Mouse (Mus musculus) gonadal fat pad, adult 2 months (tissue): Measurements from ENCODE around the gene Vgll4. TPM values are rescaled to one million over a fixed set of nuclear protein-coding genes. Genes with fewer than 3 reads are reported as not detected.

ENCODE experiments used
- DNase-seq: peaks from one replicate; pipeline ENCODE4 v3.0.0-alpha.2; 2012; ENCODE audit warnings: low read depth
- polyA plus RNA-seq: library from polyadenylated mRNA; depleted of rRNA; stranded (reverse); fragments of >200 nt; gene quantifications from 2 replicates; pipeline ENCODE4 v1.2.3, GENCODE M21; 2012; rRNA removed

Gene Vgll4
- polyA plus RNA-seq = 62.2 and 77.9 TPM in 2 replicates

DNA sequence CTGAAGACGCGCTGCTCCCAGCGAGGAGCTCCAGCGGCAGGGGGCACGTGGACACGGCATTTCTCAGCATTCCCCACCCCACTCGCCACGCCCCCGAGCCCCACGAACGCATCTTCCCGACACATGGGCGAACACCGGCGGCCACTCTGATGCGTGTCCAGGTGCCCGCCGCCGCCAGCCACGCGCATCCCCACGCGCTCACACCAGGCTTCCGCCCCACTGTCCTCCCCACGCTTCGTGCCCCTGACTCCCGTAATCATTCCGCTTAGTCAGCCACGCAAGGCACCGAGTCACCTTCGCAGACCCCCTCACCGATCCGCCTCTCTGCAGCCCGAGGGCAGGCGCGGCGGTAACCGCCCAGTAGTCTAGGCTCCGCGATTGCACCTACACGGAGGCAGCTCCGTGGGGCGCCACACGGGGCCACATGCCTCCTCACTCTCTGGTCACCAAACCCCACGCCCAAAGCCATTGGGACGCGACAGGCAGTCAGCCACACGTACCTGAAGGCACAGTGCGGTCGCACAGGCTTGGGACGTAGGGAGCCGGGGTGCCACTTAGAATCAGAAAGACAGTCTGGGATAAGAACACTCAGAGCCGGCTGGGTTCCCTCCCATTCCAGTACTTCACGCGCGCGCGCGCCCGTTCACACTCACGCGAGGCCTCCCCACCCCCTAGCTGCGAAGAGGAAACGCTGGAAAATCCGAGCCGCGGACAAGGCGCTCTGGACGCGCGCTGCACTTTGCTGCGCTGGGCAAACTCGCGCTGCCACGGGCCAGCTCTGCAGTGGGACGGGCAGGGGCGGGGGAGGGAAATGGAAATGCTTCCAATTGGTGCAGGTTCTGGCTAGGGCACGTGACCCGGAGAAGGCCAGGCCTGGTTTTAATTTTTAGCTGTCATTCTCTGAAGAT lies at the start of gene Vgll4:
Gene Vgll4, minus strand, starts transcription at position 782 of the 908 bp plus-strand sequence.
- no peak for DNase-seq

- no peak for DNase-seq
Measured at GRCm38 (mm10) chr6:115015461-115015860, 45.7 kb upstream of the Vgll4 start.

DNA sequence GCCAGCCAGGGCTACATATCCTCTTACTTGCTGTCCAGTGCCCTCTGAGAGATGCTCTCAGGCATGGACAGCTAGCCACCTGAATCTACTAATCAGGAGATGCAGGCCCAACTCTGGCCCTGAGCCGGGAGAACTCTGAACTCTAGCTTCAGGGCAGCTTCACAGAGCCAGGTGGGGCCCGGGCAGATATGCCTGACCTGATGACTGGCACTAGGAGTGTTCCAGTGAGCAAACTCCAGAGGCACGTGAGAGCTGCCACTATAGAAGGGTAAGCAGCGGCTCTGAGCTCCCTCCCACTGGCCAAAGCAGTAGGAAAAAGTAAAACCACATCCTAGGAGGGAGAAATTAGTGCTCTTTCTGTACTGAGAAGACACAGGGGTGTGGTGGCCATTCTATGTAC lies 43.8 kb upstream of the Vgll4 start:
- no peak for DNase-seq

GRCm38 (mm10) chr6:115011792-115012191 lies 42.0 kb upstream of the Vgll4 start:
- DNase-seq = no peak

DNA sequence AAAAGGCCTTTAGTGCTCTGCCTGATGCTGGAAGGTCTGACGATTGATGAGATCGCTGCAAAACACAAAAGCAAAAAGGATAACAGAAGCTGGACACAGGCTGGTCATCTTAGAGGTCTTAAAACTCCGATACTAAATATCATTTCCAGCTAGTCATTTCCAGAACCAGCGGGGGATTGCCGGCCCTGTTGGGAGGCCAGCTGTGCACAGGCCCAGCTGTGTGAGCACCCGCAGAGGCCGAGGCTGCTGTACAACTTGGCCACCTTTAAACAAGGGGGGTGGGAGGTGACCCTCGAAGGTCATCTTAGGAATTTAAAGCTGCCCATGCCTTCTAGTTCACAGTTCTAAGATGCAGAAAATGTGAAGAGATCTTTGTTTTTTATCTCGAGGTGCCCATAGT lies 41.0 kb upstream of the Vgll4 start:
- DNase-seq = no peak

- no peak for DNase-seq
Measured at GRCm38 (mm10) chr6:115010304-115010703, 40.5 kb upstream of the Vgll4 start.

DNA sequence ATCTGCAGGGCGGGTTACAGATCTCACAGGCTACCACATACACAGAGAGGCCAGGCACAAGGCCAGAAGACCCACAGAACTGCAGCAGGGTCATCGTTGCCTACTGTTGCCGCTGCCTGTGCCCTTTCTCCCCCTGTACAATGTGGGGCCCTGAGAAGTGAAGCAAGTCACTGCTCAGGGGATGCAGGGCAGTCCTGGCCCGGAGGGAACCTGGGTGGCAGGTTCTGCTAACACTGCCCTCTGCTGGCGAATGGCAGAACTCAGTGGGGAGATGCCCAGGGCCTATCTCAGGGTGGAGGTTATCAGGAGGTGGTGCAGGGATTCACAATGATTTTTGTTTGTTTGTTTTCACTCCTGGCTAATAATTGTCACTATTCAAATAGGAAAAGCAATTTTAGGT lies 37.9 kb upstream of the Vgll4 start:
- no peak for DNase-seq

- no peak for DNase-seq
Measured at GRCm38 (mm10) chr6:115006948-115007347, 37.2 kb upstream of the Vgll4 start.

GRCm38 (mm10) chr6:115006065-115006464 lies 36.3 kb upstream of the Vgll4 start:
- no peak for DNase-seq

GRCm38 (mm10) chr6:115005351-115005890 lies 35.6 kb upstream of the Vgll4 start:
- peak; percentile 89 for DNase-seq

DNA sequence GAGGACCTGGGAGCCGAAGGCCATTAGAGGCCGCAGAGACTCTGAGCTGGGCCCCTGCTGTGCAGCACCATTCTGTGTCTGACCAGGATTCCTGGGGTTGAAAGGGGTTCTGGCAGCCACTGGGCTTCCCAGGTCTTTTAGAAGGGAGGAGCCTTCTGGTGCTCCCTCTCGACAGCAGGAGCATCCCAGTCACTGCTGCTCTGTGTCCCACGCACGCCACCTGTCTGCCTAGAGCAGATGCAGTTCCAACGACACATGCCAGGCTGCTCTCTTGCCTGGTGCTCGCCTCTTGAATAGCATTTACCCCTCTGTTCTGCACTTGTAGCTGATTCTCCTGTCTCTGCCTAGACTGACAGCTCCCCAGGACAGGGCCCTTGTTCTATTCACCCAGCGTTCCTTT lies 34.8 kb upstream of the Vgll4 start:
- DNase-seq = no peak

- no peak for DNase-seq
Measured at GRCm38 (mm10) chr6:114998374-114999031, 28.7 kb upstream of the Vgll4 start.

DNA sequence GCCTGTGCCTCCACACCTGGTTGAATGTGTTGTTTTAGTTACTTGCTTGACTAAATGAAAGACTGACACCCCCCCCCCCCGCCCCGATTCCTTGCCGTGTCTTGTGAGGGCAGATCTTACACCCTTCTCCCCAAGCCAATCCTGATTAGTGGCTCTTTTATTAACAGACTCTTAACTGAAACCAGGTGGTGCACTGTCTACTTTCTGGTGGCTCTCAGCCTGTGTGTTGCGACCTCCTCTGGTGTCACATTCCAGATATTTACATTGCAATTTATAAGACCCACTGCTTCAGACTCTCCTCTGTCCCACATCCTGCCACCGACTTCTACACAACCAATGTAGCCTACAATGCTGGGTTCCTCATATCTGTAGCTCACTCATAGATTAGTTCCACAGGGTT lies 27.7 kb upstream of the Vgll4 start:
- no peak for DNase-seq

- DNase-seq = no peak
Measured at GRCm38 (mm10) chr6:114996910-114997309, 27.1 kb upstream of the Vgll4 start.

DNA sequence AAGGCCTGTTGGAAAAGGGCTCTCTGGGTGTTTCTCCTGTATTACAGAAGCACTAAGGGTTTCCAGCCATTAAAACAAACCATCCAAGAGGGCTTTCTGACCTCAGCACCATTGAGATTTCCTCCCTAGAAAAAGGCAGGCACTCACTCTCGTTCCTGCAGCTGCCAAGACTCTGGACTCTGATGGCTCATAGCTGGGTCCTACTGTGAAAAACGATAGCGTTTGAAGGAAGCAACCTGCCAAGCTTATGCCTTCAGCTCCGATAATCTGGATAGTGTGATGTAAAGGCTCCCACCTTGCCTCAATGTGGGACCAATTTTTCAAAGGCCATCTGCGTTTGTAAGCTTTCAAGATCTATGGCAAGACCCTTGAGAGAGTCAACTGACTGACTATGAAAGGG lies 24.3 kb upstream of the Vgll4 start:
- DNase-seq = no peak

DNA sequence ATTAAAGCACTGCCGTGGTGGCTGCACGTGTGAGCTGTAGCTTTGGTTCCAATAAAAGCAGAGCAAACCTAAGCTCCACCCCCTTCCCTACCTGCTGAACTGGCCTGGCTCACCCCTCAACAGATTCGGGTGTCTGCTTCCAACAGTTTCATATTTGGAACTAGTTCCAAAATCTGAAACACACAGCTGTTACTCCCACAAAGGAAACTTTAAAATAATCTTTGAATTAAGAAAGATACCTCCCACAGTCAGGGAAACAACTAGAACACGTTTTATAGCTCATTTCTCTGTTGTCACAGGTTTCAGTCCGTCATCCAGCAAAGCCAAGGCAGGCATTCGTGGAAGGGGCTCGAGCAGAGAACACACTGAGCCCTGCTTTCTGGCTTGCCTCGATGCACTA lies 23.9 kb upstream of the Vgll4 start:
- no peak for DNase-seq

DNA sequence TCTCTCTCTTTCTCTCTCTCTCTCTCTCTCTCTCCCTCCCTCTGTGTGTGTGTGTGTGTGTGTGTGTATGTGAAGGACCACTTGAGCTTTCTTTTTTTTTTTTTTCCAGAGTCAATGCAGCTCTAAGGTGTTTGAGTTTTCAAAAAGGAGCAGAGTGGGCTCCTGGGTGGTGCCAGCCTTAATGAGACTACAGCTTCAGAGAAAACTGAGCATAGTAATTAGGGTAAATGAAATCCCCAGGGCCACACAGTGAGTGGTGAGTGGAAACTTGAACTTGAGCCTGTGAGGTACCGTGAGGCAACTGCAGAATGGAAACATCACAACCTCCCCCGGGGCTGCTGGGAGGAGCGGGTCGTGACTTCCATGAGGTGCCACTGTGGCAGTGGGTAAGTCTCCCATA lies 22.1 kb upstream of the Vgll4 start:
- DNase-seq = no peak

DNA sequence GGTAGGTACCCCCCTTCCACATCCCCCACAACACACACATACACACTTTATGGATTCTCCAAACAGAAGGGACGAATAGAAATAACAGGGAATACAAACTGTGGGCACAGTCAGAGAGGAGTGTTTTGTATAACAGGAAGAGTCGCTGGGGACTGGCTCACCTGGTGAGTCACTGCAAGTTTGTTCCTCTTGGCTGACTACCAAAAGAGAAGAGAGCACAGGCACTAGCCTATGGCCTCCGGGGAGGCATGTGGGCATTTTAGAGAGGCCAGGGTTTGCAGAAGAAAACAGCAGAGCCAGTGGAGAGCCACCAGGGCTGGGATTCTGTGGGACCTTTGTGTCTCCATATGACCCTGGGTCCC lies 18.8 kb upstream of the Vgll4 start:
- DNase-seq = peak; percentile 92

DNA sequence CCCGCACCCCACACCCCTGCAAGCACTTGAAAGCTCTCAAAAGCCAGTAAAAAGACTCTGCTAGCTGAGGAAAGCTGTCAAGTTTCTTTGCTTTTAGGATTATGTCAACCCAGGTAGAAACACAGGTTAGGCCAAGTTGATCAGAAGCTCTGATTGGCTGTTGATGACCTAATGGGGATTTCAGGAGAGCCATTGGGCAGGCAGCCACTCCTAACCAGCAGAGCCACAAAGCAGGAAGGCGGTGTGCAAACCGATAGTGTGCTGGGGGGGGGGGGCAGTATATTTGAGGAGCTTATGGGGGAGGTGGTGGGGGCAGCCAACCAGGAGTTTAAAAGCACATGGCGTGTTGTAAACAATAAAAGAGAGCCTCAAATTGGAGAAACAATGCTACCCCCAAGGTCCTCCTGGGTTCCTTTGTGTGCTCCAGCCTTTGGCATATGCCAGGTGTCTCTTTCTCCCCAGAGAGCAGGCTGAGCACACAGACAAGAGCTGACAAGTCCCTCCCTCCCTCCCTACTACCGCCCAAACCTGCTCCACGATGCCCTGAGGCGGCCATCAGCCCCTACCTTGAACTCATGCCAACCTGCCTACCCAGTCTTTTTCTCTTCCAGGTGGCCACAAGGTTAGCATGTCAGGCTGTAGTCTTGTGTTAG lies 18.3 kb upstream of the Vgll4 start:
- DNase-seq = peak; percentile 70

- no peak for DNase-seq
Measured at GRCm38 (mm10) chr6:114982671-114983070, 12.9 kb upstream of the Vgll4 start.

DNA sequence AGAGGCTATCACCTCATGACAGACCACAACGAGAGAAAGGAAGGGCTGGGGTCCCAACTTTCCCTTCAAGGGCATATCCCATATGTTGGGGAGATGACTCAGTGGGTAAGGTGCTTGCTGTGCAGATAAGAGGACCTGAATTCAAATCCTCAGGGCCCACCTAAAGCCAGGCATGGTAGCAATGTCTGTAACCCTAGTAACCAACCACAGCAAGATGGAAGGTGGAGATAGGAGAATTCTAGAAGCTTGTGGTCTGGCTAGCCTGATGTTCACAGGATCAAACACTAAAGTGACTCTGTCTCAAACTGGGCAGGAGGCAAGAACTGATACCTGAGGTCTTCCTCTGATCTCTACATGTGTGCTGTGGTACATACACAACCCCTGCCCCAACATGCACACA lies 9.9 kb upstream of the Vgll4 start:
- no peak for DNase-seq

DNA sequence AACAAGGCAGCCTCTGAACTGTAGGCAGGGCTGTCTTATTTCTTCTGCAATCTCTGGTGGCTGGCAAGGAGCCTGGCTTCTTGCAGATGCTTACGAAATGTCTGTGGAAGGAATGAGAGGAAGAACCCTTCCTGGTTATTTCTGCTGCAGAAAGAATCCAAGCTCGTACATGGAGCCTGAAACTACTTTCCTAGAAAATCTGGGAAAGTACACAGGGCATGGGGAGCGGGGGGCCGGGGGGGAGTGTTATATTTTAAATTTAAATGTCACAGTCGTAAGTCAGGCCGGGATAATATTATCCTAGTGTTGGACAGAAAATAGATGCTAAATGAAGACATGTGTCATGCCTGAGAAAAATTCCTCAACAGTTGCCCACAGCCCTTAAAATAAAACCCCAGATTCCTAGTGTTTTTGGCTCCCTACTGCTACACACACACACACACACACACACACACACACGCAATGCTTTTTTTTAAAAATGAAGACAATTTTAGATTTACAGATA lies 7.2 kb upstream of the Vgll4 start:
- DNase-seq = no peak
